Mouse (Mus musculus) erythroid progenitor cell, adult 5-6 weeks (primary cell): ENCODE measurements around the gene Gm47289. TPM values are rescaled to one million over a fixed set of nuclear protein-coding genes. Genes with fewer than 3 reads are reported as not detected.
A peak's percentile ranks its signal among the peaks of the same experiment; 100 is the strongest.

Source experiments
- ATAC-seq: replicated peaks from 2 replicates; pipeline ENCODE4 v1.8.0; 2016; ENCODE audit warnings: moderate number of reproducible peaks, mild to moderate bottlenecking, moderate TSS enrichment, inconsistent platforms; ENCODE audit not compliant: poor library complexity, low FRiP score, severe bottlenecking
- total RNA-seq, 2 experiments: library from RNA; stranded (forward) in 1 of 2; stranded (reverse) in 1 of 2; fragments of 150-400 nt in 1 of 2; fragments of 186-747, 209-891 nt in 1 of 2; gene quantifications; 2 replicates each; pipeline versions ENCODE4 v1.2.3 to v1.2.4; 2015 to 2017; ENCODE audit warnings: low replicate concordance in 2 of 2

Gene Gm47289
- total RNA-seq, 2 experiments from 2014 or later, result not detected

DNA sequence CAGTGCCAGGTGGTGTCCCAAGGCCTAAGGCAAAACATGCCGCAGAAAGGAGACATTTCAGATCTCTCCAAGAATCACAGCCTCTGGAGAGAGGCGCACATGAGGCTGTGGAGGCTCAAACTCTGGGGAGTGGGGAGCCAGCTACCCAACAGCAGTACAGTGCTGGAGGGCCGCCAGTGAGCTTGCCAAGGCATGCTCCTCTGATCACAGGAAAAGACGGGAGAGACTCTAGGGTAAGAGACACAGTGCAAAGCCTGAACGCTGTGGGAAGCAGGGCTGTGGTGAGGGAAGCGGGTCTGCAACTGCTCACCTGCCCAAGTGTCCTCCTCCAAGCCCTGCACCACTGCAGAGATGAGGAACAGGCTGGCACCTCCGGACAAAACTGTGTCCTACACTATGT, 3.1 kb upstream of the Gm47289 start:
- ATAC-seq, result no peak

GRCm38 (mm10) chr9:119156278-119157201, 2.4 kb upstream of the Gm47289 start, which contains the start of gene Acaa1b:
Gene Acaa1b (minus strand): TSS chr9:119157093.
- no peak for ATAC-seq

DNA sequence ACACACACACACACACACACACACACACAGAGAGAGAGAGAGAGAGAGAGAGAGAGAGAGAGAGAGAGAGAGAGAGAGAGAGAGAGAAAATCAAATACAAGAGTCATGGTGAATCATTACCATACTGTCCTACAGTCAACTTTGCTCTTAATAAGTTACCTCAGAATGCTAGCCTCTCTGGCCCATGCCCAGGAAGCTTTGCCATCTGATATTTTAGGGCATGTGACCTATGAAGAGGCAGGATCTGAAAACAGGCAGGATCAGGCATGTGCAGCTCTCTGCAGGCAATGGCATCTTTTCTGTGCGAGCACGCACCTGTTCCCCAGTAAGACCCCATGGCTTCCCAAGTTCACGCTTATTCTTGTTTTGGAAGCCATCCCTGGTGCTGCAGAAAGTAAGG, 1.7 kb downstream of the Gm47289 start:
- no peak for ATAC-seq

DNA sequence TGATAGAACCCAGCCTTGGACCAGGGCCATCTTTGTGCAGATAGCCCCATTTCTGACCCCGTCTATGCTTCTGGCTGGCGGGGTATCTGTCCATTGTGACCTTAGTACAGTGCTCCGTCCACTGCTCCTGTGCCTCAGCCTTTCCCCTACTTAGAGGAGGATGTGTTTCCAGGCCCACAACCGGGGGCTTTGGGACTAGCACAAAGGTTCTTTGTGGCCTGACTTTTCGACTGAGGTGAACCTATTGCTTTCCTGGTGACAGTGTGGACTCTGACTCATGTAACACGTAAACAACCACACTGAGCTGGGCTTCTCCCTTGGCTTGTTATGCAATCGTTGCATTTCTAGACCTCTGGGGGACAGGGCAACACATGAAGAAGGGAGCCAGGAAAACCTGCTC, 5.8 kb downstream of the Gm47289 start:
- no peak for ATAC-seq

DNA sequence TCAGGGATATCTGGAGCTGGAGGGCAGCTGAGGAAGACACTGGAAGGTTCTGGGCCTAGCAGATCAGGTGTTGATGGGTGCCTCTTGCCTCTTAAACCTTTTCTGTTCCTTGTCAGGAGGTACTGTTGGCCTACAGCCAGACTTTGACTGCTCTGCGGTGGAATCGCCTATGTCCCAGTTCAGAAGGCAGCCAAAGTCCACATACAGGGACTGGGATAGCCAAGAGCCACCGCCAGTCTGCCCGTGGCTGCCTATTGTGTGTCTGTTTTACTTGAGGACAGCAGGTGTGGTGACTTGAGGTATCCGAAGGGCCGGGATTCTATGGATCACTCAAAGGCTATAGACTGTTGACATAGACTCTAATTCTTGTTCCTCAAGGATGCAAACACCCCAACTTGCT, 6.6 kb downstream of the Gm47289 start:
- ATAC-seq, result no peak

DNA sequence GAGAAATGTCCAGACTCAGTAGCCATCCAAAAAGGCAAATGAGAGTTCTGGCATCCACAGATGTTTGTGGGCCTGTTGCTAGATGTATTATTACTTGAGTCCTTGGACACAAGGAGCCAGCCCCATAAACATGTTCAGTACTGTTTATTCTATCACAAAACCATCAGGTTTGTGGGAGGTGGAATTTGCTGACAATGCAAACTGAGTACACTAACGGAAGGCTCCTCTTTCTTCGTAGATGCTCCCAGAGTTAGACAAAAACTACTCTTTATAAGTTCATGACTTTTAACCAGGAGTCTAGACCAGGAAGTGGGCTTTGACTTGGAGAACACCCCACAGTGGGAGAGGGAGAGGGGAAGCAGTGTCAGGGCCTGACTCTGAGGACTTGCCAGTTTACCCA, 8.6 kb downstream of the Gm47289 start:
- ATAC-seq, result no peak

DNA sequence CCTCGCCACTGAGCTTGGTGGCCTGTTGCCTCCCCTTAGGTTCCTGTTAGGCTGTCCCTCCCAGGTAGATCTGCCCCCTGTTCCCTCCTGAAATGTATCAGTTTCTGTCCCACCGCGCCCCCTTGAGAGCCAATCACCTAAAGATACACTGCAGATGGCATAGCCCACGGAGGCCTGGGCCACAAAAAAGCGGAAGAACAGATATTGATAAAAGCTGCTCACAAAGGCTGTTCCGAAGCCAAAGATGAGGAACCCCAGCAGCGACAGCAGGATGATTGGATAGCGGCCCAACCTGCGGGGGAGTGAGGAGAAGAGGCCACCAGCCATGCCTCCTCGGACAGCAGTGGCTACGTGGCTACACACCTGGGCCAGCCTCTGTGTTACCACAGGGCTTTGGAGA, 20.3 kb downstream of the Gm47289 start:
- no peak for ATAC-seq

DNA sequence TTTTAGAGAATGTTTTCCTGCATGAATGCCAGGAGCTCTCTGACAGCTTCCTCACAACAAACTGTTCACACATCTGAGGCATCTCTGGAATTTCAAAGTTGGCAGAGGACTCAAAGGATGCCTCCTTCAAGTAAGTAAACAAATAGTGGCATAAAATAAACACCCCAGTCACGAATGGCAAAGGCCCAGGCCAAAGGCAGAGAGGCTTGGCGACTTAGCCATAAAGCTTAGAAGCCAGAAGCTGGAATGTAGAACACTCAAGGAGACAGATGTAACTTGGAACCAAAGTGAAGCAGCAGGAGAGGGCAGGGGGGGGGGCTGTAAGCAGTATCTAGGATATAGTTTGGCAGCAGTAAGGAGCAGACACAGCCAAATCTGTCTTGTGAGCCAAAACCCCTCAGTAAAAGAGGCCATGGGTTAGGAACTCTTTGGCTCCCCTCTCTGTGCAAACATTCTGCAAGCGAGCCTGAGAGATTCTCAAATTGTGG, 22.3 kb downstream of the Gm47289 start:
- no peak for ATAC-seq

DNA sequence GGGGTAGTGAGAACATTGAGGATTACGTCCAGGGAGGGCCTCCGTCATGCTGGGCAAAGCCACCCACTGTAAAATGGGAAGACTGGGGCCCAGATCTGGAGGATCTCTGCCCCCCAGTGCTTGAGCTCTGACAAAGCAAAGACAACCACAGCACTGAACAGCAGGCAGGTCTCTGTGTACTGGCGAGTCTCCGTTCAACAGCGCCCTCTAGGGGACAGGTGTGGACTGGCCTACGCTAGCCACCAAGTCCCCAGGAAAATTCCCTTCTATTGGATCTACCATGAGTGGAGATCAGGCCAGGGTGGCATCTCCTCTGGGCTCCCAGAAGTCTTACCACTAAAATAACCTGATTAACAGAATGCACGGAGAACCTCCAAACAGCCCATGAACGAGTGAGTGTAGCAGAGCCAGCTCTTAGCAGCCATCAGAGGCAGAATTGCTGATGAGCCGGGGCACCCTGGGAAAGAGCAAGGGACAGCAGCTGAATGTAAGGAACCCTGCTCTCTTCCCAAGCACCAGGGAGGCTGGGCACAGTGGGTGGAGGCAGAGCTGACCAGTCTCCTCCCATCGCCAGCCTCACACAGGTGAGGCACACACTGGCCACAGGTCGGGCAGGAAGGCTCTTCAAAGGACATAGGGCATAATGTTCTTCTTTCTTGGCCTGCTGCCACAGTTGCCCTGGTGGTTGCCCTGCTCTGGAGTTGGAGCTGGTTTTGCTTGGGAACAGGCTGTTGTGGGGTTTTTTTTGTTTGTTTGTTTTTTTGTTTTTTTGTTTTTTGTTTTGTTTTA, 33.4 kb downstream of the Gm47289 start:
- peak; percentile 51; the same call in 1 of the 2 replicates for ATAC-seq

GRCm38 (mm10) chr9:119199151-119199861, 40.3 kb downstream of the Gm47289 start:
- no peak for ATAC-seq

GRCm38 (mm10) chr9:119201653-119202052, 42.7 kb downstream of the Gm47289 start:
- ATAC-seq, result no peak

DNA sequence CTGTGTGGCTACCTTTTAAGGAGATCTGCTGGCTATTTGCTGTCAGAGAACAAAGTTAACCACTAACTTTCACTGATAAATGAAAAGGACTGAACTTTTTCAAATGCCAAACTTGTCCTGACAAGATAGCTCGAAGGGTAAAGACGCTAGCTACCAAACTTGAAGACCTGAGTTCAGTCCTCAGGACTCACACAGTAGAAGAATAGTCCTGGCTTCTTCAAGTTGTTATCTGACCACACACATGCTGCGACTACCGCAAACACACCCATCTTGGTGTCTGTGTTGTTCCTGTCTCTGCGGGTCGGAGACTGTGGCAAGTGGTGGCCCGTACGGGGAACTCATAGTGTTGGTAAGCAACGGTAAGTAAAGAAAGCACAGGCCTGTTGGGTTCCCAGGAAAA, 44.7 kb downstream of the Gm47289 start:
- ATAC-seq, result no peak

DNA sequence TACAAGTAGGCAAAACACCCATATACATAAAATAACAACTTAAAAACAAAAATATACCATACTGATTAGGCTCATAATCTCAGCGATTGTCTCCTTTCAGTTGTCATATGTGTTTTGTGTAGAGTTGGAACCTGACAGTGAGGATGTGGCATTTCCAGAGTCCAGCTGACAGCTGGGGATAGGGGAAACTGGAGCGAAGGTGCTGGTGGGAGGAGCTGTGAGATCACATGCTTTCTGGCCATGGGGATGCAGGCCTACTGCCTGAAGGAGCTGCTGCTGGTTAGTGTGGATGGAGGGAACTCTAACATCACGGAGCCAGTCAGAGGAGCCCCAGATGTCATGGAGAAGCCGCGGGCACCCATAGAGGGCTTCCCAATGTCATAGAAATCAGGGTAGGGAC, 46.8 kb downstream of the Gm47289 start:
- no peak for ATAC-seq

DNA sequence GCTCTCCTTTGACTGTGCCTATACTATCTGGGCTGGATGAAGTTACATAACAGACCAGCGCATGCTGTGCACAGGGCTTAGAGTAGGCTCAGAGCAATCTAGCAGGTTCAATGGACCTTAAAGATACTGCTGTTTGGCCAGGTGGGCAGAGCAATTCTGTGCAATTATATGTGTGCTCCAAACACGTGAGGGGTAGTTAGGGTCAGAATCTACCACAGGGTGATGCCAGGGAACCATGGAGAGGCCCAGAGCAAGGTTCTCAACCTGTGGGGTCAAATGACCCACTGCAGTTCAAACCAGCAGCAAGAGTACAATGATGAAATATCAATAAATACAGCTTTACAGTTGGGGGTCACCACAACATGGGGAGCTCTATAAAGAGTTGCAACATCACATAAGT, 47.7 kb downstream of the Gm47289 start:
- no peak for ATAC-seq

DNA sequence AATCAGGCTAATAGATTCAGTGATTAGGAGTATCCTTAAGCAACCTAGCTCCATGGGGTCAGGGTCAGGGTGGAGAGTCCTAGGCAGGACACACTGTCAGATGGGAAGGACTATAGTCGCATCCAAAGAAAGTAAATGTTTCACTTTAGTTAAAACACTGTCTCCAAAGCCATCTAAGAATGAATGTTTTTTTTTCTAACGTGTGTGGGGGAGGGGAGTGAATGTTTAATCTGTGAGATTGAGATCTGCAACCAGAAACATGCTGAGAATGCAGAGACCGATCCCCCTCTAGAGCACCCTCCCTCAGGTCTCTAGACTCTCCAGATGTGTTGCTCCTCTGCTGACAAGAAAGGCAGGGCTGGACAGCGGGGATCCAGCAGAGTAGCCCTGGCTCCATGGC, 48.2 kb downstream of the Gm47289 start:
- ATAC-seq, result no peak

DNA sequence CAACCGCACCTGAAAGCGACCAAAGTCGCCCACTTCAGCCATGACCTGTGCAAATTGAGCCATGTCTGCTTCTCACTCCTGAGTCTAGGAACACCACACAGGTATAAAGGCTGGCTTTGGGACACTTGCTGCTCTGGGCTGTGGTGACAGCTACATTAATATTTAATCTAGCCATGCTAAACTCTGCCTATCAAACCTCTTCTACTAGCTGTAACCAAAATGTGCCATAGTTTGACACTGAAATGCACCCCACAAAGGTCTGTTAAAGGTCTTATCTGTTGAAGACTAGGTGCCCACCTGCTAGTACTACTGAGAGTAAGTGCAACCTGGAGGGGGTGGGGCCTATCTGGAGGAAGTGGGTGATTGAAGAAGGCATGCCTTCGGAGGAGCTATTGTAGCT, 50.0 kb downstream of the Gm47289 start, which contains the start of gene Slc22a13:
Slc22a13 (minus strand) TSS at position 101 of the 400 bp plus-strand sequence.
- ATAC-seq, result no peak
